Mouse (Mus musculus) adrenal gland, adult (tissue): Measurements from ENCODE around the gene BC004004.
"Not testable (repeated sequence)": the region's sequence is repeated elsewhere in the genome, so short reads cannot be mapped to it uniquely, and the experiment has no call there.

ENCODE experiments used
- DNase-seq, 2 experiments: peaks; one replicate each; pipeline ENCODE4 v3.0.0; 2022 to 2023; ENCODE audit warnings: low spot score in 1 of 2; ENCODE audit not compliant: inconsistent age in 2 of 2

BC004004 gene

GRCm38 (mm10) chr17:29343241-29343640 lies 74.7 kb downstream of the BC004004 start:
- DNase-seq = no peak

DNA sequence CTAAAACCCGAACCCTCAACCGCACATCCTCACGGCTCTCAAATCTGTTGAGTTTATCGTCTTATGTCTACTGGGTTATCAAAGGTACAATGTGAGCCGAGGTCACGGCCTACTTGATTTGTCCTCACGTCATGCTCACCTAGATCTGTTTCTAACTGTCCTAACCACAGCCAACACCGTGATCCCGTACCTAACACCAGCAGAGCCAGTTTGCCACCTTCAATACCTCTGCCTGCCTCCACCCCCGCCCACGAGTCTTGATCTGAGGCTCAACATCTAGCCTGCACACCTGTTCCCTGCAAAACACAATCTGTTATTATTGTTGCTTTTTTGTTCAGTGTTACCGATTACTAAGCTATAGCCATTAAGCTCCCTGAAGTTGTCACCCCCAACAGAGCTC lies 76.7 kb downstream of the BC004004 start:
- no peak for DNase-seq

- DNase-seq = peak; percentile 51 to 80
Observed at GRCm38 (mm10) chr17:29346496-29347125, 78.0 kb downstream of the BC004004 start.

DNA sequence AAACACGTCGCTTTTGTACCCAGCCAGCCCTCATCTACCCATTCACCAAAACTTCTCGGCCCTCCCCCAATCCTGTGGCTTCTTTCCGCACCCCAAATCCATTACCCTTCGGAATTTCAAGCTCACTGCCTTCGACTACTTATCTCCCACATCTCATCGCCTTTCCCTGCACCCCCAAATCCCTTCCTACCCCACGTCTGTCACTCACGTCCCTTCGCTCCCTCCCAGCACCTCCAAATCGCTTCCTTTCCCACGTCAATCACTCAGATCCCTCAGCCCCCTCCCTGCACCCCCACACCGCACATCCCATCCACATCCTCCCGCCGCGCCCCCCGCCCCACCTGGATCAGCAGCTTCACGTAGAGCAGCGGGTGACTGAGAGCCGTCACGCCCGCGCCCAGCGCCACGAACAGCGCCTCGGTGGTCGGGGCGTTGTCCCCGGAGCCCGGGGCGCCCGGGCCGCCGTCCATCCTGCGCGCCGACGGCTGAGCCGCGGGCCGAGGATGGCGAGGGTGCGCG lies 78.6 kb downstream of the BC004004 start:
- DNase-seq = no peak

GRCm38 (mm10) chr17:29347645-29348256 lies 79.2 kb downstream of the BC004004 start, which contains the start of gene Mtch1:
Mtch1 (minus strand) TSS chr17:29347934.
- DNase-seq = peak; percentile 99 to 100

DNA sequence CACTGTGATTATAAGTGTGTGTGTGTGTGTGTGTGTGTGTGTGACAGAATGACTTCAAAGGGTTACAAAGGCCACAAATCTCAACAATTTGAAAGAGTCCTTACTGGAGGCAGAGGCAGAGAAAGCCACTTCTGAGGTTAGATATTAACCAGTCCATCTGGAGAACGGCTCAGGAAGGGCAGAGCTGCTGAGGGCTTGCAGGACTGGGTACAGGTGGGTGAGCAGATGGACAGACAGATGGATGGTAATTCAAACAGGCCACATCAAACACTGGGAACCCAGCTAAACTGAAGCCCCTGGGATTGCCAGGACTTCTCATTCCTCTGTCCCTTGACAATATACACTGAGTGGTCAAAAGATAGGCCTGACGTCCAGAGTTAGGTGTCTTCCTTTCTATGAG lies 80.4 kb downstream of the BC004004 start:
- no peak for DNase-seq

DNA sequence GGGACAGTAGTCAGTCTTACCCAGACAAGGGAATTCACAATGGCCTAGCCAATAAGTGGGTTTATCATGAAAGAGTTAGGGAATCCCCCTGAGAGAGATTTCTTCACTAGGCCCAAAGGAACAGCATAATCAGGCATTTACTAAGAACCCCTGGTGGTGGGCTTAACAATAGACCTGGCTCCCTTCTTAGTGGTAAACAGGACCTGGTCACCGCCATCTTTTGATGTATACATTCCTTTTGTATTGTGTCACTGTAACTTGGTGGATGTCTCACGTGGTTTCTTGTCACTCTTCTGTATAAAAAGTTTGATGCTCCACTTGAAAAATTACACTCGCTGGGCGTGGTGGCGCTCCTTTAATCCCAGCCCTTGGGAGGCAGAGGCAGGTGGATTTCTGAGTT lies 82.5 kb downstream of the BC004004 start:
- DNase-seq = not testable (repeated sequence)

DNA sequence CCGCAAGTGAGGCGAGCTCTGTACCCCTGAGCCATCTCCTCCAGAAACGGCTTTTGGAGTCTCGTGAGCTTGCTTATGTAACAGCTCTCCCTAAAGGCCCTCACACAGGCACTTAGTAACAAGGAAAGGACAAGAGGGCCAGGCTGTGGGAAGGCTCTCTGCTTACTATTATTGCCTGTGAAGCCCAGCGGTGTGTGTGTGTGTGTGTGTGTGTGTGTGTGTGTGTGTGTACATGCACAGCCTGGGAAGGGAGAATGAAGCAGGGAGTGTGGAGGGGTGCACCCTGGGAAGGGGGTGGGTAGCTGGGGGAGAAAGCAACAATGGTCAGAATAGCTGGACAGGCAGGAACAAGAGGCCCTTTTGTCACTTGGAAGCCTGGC lies 86.9 kb downstream of the BC004004 start:
- DNase-seq = no peak

DNA sequence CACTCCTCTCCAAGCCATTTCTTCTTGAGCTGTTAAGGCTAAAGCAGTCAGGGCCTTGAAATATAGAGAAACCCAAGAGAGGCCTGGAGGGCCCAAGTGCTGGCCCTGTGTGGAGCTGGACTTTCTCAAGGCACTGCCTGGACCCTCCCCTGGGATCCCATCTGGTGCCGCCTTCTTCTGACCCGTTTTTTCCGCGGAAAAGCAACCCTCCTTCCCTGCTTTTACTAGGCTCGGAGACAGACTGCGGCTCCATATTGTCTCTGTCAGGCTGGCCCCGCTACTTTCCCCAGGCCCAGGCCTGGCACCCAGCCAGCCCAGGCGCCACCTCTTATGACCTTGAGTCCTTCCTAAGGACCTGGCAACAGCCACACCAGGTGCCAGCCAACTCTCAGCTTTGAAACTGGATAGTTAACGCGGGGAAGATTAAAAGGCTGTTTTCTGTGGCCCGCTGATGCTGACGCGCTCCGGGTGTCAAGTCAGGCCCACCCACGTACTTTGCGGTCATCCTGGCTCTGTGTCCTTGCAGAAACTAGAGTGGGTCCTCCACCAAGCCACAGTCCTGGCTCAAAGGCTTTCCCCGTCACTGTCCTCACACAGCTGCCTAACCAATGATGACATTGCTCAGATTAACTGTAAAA lies 87.4 kb downstream of the BC004004 start:
- DNase-seq = peak; percentile 79 to 91

DNA sequence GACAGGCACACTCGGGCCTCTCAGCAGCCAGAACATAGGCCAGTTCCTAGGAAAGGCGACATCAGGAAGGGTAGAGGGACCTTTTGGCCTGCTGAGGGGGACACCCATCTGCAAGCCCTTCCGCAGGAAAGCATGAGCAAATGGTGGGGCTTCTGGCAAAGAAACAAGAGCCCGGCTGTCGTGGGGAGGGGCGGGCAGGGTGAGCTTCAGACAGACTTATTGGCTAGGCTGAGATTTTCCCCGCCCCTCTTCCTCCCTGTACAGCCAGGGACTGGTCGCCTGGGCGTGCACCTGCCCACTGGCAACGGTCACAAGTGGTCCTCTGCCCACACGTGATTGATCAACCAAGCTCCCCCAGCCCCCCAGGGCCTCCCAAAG lies 87.9 kb downstream of the BC004004 start:
- DNase-seq = peak in 1 of 2 experiments; percentile 88

- DNase-seq = no peak
Observed at GRCm38 (mm10) chr17:29356882-29357281, 88.3 kb downstream of the BC004004 start.

DNA sequence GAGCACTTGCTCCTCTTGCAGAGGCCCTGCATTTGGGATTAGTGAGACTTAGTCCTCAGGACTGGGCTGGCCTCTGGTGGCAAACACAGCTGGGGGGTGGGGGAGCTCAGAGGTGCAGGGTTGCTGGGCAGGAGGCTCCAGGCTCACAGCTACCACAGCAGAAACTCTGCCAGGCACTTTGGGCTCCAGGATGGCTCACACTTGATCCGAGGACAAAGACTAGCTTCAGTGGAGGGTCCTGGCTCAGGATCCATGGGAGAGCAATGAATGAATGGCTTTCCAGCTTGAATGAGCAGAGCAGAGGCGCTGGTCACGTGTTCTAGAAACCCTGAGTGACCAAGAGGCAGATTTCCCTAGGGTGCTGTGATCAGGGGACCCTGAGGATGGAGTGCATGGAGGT lies 90.3 kb downstream of the BC004004 start:
- DNase-seq = no peak

DNA sequence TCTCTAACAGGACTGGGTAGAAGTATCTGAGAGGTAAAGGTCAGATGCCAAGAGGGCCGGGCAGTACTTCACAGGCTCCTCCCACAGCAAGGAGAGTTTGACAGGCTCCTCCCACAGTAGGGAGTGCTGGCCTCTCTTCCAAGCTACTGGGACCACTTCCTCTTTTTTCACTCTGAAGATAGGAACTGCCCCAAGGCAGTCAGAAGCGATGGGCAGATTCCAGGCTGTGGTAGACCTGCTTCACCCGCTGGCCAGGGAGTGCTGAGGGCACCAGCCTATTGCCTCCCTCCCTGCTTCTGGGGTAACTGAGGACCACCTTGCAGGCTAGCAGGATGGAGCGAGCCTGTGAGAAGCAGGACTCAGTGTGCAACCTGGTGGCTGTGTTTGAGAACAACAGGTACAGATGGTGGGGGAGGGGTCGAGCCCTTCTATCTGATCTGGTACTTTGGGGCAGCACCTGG lies 92.2 kb downstream of the BC004004 start, which contains the start of gene Fgd2:
Gene Fgd2 (plus strand): TSS at position 154 of the 461 bp plus-strand sequence.
- DNase-seq = peak in 1 of 2 experiments; percentile 41

DNA sequence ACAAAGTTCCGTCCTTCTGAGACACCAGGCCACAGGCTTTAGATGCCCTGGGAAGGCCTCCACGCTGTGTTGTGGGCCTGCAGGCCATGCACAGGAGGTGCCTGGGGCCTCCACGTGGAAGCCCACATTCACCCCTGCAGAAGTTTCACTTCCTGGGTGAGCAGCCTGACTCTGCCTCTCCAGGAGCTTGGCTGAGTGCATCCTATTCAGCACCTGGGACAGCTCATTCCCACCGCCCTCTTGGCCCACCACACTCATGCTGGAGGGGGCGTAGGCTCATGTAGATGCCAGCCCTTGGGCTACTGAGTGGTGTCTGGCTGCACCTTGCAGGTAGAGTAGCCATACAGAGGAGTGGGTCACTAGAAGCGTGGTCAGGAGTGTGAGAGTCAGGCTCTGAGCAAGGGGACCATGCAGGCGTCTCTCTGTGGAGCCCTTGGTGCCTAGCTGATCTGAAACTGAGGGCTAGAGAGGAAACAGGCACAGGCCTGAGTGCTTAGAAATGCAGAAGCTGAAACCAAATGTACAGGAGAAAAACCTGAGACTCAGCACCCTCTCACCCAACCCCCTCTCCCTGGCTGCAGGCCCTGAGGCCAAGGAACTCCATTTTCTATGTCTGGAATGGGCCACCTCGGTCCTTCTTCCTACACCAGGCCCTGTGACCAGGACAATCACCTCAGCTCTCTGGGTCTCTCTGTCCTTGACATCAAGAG lies 93.5 kb downstream of the BC004004 start:
- DNase-seq = peak; percentile 7 to 32

DNA sequence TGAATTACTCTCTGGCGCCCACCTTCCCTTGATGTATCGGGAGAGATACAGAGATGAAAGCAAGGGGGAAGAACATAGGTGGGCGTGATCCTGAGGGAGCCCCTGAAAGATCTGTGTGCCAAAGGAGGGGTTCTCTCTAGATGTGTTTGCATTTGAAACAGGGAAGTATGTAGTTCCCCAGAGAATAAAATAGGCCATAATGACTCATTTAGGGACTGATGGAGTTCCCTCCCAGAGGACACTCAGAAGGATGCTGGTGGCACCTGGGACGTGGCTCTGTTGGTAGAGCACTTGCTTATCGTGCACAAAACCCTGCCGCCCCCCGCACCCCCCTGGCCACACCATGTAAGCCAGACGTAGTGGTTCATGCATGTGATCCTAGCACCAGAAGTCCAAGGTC lies 94.5 kb downstream of the BC004004 start:
- DNase-seq = no peak
